Mouse (Mus musculus) lung, postnatal 0 days (tissue): ENCODE measurements around the gene Sgta. TPM values are rescaled to one million over a fixed set of nuclear protein-coding genes. Genes with fewer than 3 reads are reported as not detected.
"Not testable (repeated sequence)": the region's sequence is repeated elsewhere in the genome, so short reads cannot be mapped to it uniquely, and the experiment has no call there.

Experiments used
- ATAC-seq: fragments of 200-750 bp; cut with Nextera tagmentation; 2 replicates; pipeline ENCODE4 v1.8.0; 2017; ENCODE audit warnings: moderate library complexity
- DNase-seq: peaks from one replicate; pipeline ENCODE4 v3.0.0-alpha.2; 2016; ENCODE audit warnings: low spot score
- H3K27ac ChIP-seq: fragments of 300-500 bp; sonication (generic); 2 replicates; pipeline ENCODE4 v1.5.1; 2014; ENCODE audit warnings: antibody characterized with exemption, mild to moderate bottlenecking, low read length, mixed read lengths
- H3K27me3 ChIP-seq: fragments of 300-500 bp; sonication (generic); replicated peaks from 2 replicates; pipeline ENCODE4 v1.6.1; 2014; ENCODE audit warnings: low read length, mixed read lengths; ENCODE audit not compliant: insufficient read depth
- H3K36me3 ChIP-seq: fragments of 300-500 bp; sonication (generic); 2 replicates; pipeline ENCODE4 v1.6.1; 2014; ENCODE audit warnings: low read length, mixed read lengths; ENCODE audit not compliant: insufficient read depth
- H3K4me1 ChIP-seq: fragments of 300-500 bp; sonication (generic); 2 replicates; pipeline ENCODE4 v1.6.1; 2014; ENCODE audit warnings: antibody characterized with exemption, low read depth, low read length, mixed read lengths; ENCODE audit not compliant: insufficient read depth
- H3K4me2 ChIP-seq: fragments of 300-500 bp; sonication (generic); replicated peaks from 2 replicates; pipeline ENCODE4 v1.6.1; 2014; ENCODE audit warnings: low read depth, mild to moderate bottlenecking, low read length, moderate library complexity, mixed read lengths
- H3K4me3 ChIP-seq: fragments of 300-500 bp; sonication (generic); 2 replicates; pipeline ENCODE4 v1.5.1; 2014; ENCODE audit warnings: low read depth, low read length
- H3K9ac ChIP-seq: fragments of 300-500 bp; sonication (generic); replicated peaks from 2 replicates; pipeline ENCODE4 v1.6.1; 2014; ENCODE audit warnings: low read depth, mild to moderate bottlenecking
- H3K9me3 ChIP-seq: fragments of 300-500 bp; sonication (generic); 2 replicates; pipeline ENCODE4 v1.6.1; 2016; ENCODE audit warnings: low read length, mixed read lengths
- CTCF ChIP-seq: IDR thresholded peaks from 2 replicates; pipeline ENCODE4 v1.5.1; 2016; ENCODE audit warnings: antibody characterized with exemption, mild to moderate bottlenecking
- EP300 ChIP-seq: IDR thresholded peaks from 2 replicates; pipeline ENCODE4 v1.6.1; 2016; ENCODE audit warnings: antibody characterized with exemption, mild to moderate bottlenecking, control low read depth
- WGBS: fragments of 180-500 bp; shearing (Covaris S2); extraction: QIAGEN DNeasy Blood & Tissue Kit; methylation state at CpG from one replicate; pipeline ENCODE4 v1.1.7; 2014; 5-methylcytosine and 5-hydroxymethylcytosine counted together
- polyA plus RNA-seq: library from polyadenylated mRNA; unstranded; fragments of >200 nt; fragmentation: Nextera tagmentation; extraction: Ambion mirVana; gene quantifications from 2 replicates; pipeline ENCODE4 v1.2.1, GENCODE M21; 2015

Gene Sgta
- polyA plus RNA-seq, 1 experiment from 2014 or later = 102 TPM

- no peak for DNase-seq
- peaks cover 48% of the 10 kb centered on the region for H3K36me3 ChIP-seq
- WGBS = 91% methylated on average over 6 of the region's 6 CpGs
These were observed 8.8 kb downstream of the Sgta start for GRCm38 (mm10) chr10:81051133-81051532.

DNA sequence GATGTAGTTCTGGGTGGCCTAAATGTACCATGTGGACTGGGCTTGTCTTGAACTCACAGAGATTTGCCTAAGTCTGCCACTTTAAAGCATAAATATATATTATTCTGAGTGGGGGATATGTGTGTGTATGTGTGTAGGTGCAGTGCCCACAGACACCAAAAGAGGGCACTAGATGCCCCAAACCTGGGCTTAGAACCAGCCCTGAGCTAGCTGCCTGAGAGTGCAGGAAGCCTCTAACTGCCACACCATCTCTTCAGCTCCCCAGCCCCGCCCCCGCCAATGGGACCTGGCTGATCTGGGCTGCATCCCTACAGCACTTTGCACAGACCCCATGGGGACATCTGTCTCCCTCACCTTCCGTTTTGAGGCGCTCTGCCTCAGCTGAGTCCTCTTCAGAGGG lies 9.3 kb downstream of the Sgta start:
- Histone ChIP-seq H3K4me2 (no peak overlapping the region), H3K9ac (no peak overlapping the region), H3K36me3 (peaks cover 53% of the 10 kb centered on the region), H3K9me3 (no peaks in the 10 kb centered on the region), H3K4me1 (no peaks in the 10 kb centered on the region), H3K27me3 (no peaks in the 10 kb centered on the region), H3K27ac (no peak overlapping the region), H3K4me3 (no peak overlapping the region)
- TF ChIP-seq CTCF = peak; percentile 59
- no peak for TF ChIP-seq EP300
- DNase-seq = peak; percentile 30
- WGBS = 77% methylated on average over 3 of the region's 4 CpGs
- ATAC-seq = no peak

More at GRCm38 (mm10) chr10:81051133-81051532, 8.8 kb downstream of the Sgta start:
- H3K9ac ChIP-seq = no peak overlapping the region
- no peaks in the 10 kb centered on the region for H3K4me1 ChIP-seq
- H3K27me3 ChIP-seq = no peaks in the 10 kb centered on the region
- no peak overlapping the region for H3K27ac ChIP-seq
- ATAC-seq = no peak
- H3K4me3 ChIP-seq = no peak overlapping the region
- H3K9me3 ChIP-seq = no peaks in the 10 kb centered on the region
- TF ChIP-seq CTCF = no peak
- TF ChIP-seq EP300 = no peak
- no peak overlapping the region for H3K4me2 ChIP-seq

DNA sequence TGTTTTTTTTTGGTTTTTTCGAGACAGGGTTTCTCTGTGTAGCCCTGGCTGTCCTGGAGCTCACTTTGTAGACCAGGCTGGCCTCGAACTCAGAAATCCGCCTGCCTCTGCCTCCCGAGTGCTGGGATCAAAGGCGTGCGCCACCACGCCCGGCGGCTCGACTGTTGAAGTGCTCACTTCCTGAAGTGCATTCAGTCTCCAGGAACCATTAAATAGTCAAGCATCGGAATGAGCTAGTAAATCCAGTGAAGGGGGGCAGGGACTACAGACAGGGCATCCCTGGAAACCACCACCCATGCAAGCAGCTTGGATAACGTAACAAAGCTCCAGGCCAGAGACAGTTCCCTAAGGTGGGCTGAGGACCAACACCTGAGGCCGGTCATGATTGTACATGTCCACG lies 14.7 kb downstream of the Sgta start:
- not testable (repeated sequence) for DNase-seq, H3K4me2 ChIP-seq, H3K4me1 ChIP-seq, H3K9ac ChIP-seq, ATAC-seq, H3K27ac ChIP-seq, H3K4me3 ChIP-seq, H3K9me3 ChIP-seq, H3K27me3 ChIP-seq
- WGBS = 81% methylated on average over 12 of the region's 14 CpGs
- peaks cover 55% of the 10 kb centered on the region for H3K36me3 ChIP-seq

- Histone ChIP-seq H3K9ac (no peak overlapping the region), H3K4me1 (no peaks in the 10 kb centered on the region), H3K27me3 (no peaks in the 10 kb centered on the region), H3K9me3 (no peaks in the 10 kb centered on the region), H3K36me3 (peaks cover 24% of the 10 kb centered on the region), H3K4me3 (no peak overlapping the region), H3K4me2 (no peak overlapping the region), H3K27ac (no peak overlapping the region)
- TF ChIP-seq EP300 (no peak), CTCF (peak; percentile 89)
- 31% methylated on average over 13 of the region's 13 CpGs for WGBS
- ATAC-seq (no peak), DNase-seq (peak; percentile 68)
These were observed 18.4 kb downstream of the Sgta start for GRCm38 (mm10) chr10:81041458-81042175.

DNA sequence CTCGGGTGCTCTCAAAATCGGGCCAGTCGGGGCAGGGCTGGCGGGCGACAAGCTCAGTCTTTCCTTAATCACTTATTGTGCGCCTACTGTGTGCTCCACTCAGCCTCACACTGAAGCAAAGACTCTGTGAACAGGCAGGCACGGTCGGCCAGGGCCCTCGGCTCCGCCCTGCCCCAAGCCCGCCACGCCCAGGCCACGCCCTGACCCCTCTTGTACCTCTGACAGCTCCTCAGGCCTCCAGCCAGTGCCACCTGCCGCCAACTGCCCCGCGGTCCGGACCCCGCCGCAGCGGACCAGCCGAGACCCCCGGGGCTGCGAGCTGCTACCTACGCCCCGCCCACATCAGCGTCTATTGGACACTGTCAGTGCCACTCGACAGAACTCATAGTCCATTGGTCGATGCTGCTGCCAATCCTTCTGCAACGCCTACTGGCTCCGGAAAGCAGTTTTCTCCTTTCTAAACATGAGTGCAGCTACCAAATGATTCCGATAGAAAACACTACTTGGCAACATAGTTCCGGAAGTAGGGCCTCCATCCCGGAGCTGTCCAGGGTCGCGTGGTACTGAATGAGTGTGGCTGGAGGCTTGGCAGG lies 22.9 kb downstream of the Sgta start, which contains the start of gene Slc39a3:
Slc39a3 (minus strand) TSS at position 439 of the 593 bp plus-strand sequence.
- 2% methylated on average over 35 of the region's 35 CpGs for WGBS
- Histone ChIP-seq H3K4me3 (peak within 1 kb of the TSS; percentile 71), H3K4me1 (no peaks in the 10 kb centered on the region), H3K27ac (no peak within 1 kb of the TSS), H3K9me3 (no peaks in the 10 kb centered on the region), H3K27me3 (no peaks in the 10 kb centered on the region), H3K9ac (peak within 1 kb of the TSS; percentile 43; the same call in 1 of the 2 replicates), H3K4me2 (peak within 1 kb of the TSS; percentile 63), H3K36me3 (0 out of 2 replicates have a peak, but pooled peaks cover 4% of the 10 kb centered on the region)
- TF ChIP-seq EP300 (peak; percentile 52; the same call in 1 of the 2 replicates), CTCF (no peak)
- peak; percentile 100 for ATAC-seq
- DNase-seq = peak; percentile 98

- Histone ChIP-seq H3K27ac (no peak overlapping the region), H3K27me3 (no peaks in the 10 kb centered on the region), H3K36me3 (0 out of 2 replicates have a peak, but pooled peaks cover 4% of the 10 kb centered on the region), H3K9me3 (no peaks in the 10 kb centered on the region), H3K4me3 (no peak overlapping the region), H3K9ac (no peak overlapping the region), H3K4me2 (no peak overlapping the region), H3K4me1 (no peaks in the 10 kb centered on the region)
- TF ChIP-seq CTCF (peak; percentile 44), EP300 (no peak)
- WGBS = 74% methylated on average over 7 of the region's 7 CpGs
- DNase-seq = peak; percentile 16
- no peak for ATAC-seq
These were observed 23.7 kb downstream of the Sgta start for GRCm38 (mm10) chr10:81036251-81036650.
